Mouse (Mus musculus): ENCODE data around the gene Fam124a. TPM values are rescaled to one million over a fixed set of nuclear protein-coding genes. Genes with fewer than 3 reads are reported as not detected.
A peak's percentile ranks its signal among the peaks of the same experiment; 100 is the strongest.
"Not testable (repeated sequence)": the region's sequence is repeated elsewhere in the genome, so short reads cannot be mapped to it uniquely, and the experiment has no call there.

Fam124a gene
- polyA plus RNA-seq, 1 experiment from 2014 or later: 3.7 TPM

GRCm38 (mm10) chr14:62563679-62564078 is 8.1 kb downstream of the Fam124a start:
- Histone ChIP-seq H3K4me3 (replicated peaks; ENCODE audit: low read length) (no peak overlapping the region), H3K27me3 (ENCODE audit: control insufficient read depth, insufficient read depth, low read length) (no peaks in the 10 kb centered on the region), H3K9ac (ENCODE audit: low read length) (no peak overlapping the region), H3K4me1 (ENCODE audit: control insufficient read depth, insufficient read depth, low read length) (no peaks in the 10 kb centered on the region), H3K27ac (ENCODE audit: low read length) (no peak overlapping the region), H3K36me3 (ENCODE audit: control insufficient read depth, insufficient read depth, low read length) (no peaks in the 10 kb centered on the region), H3K4me2 (ENCODE audit: low read depth, low read length) (no peak overlapping the region), H3K9me3 (replicated peaks; ENCODE audit: control insufficient read depth, low read length) (no peaks in the 10 kb centered on the region)
- WGBS: 69% methylated on average over 7 of the region's 7 CpGs
- ATAC-seq (ENCODE audit: insufficient read depth, low FRiP score): no peak

GRCm38 (mm10) chr14:62566821-62567220 is 11.3 kb downstream of the Fam124a start, which contains the start of gene Gm4131:
Gm4131 (minus strand) TSS chr14:62566921.
- not testable (repeated sequence) for H3K9ac ChIP-seq (ENCODE audit: low read length)

DNA sequence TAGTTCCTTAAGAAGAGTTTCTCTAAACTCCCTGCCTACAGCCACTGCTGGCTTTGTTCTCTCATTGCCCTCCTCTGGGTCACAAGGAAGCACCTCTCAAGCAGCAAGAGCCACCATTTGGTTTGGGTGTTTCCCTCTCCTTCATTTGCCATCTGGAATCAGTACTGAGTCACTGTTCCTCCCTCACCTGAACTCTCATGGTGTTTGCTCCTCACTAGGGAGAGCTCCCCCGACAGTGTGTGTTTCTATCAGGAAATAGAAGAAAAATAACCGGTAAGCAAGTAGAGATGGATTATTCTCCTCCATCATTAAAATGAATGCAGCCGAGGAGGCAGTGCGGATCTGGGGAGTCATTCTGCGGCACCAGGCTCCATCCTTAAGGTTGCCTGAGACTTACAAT is 13.9 kb downstream of the Fam124a start:
- Histone ChIP-seq H3K4me2 (ENCODE audit: low read depth, low read length) (no peak overlapping the region), H3K9ac (ENCODE audit: low read length) (no peak overlapping the region), H3K27ac (ENCODE audit: low read length) (peak overlapping the region; percentile 73; the same call in 1 of the 2 replicates), H3K27me3 (ENCODE audit: control insufficient read depth, insufficient read depth, low read length) (no peaks in the 10 kb centered on the region), H3K36me3 (ENCODE audit: control insufficient read depth, insufficient read depth, low read length) (no peaks in the 10 kb centered on the region), H3K4me3 (replicated peaks; ENCODE audit: low read length) (no peak overlapping the region), H3K4me1 (ENCODE audit: control insufficient read depth, insufficient read depth, low read length) (peaks cover 9% of the 10 kb centered on the region), H3K9me3 (replicated peaks; ENCODE audit: control insufficient read depth, low read length) (no peaks in the 10 kb centered on the region)
- 81% methylated on average over 5 of the region's 5 CpGs for WGBS
- ATAC-seq (ENCODE audit: insufficient read depth, low FRiP score): no peak

More at GRCm38 (mm10) chr14:62566821-62567220, 11.3 kb downstream of the Fam124a start, which contains the start of gene Gm4131:
- 89% methylated on average over 9 of the region's 9 CpGs for WGBS
- not testable (repeated sequence) for H3K27me3 ChIP-seq (ENCODE audit: control insufficient read depth, insufficient read depth, low read length); H3K36me3 ChIP-seq (ENCODE audit: control insufficient read depth, insufficient read depth, low read length); H3K4me3 ChIP-seq (replicated peaks; ENCODE audit: low read length); H3K27ac ChIP-seq (ENCODE audit: low read length); H3K4me2 ChIP-seq (ENCODE audit: low read depth, low read length); H3K9me3 ChIP-seq (replicated peaks; ENCODE audit: control insufficient read depth, low read length); H3K4me1 ChIP-seq (ENCODE audit: control insufficient read depth, insufficient read depth, low read length); ATAC-seq (ENCODE audit: insufficient read depth, low FRiP score)

DNA sequence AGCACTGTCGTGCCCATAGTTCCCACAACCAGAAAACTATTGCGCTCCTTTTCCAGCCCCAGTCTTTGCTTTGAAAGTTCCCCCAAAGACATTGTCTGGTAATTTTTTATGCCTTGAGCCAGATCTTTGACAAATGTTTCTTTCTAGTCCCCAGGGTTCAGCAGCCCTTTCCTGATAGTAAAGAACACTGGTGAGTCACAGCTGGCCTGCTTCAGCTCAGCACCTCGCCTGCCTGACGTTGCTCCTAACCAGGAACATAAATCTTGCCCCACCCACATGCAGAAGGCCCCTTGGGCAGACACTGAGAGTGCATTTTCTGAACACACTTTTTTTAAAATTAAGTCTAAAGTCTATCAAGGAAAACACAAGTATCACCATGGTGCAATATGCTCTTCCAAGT is 14.8 kb downstream of the Fam124a start:
- Histone ChIP-seq H3K4me1 (ENCODE audit: control insufficient read depth, insufficient read depth, low read length) (peaks cover 9% of the 10 kb centered on the region), H3K9ac (ENCODE audit: low read length) (no peak overlapping the region), H3K9me3 (replicated peaks; ENCODE audit: control insufficient read depth, low read length) (no peaks in the 10 kb centered on the region), H3K27ac (ENCODE audit: low read length) (peak overlapping the region; percentile 73), H3K4me2 (ENCODE audit: low read depth, low read length) (peak overlapping the region; percentile 11; the same call in 1 of the 2 replicates), H3K36me3 (ENCODE audit: control insufficient read depth, insufficient read depth, low read length) (no peaks in the 10 kb centered on the region), H3K4me3 (replicated peaks; ENCODE audit: low read length) (no peak overlapping the region), H3K27me3 (ENCODE audit: control insufficient read depth, insufficient read depth, low read length) (no peaks in the 10 kb centered on the region)
- peak; percentile 72; the same call in 1 of the 2 replicates for ATAC-seq (ENCODE audit: insufficient read depth, low FRiP score)
- WGBS: 12% methylated on average over 4 of the region's 4 CpGs

DNA sequence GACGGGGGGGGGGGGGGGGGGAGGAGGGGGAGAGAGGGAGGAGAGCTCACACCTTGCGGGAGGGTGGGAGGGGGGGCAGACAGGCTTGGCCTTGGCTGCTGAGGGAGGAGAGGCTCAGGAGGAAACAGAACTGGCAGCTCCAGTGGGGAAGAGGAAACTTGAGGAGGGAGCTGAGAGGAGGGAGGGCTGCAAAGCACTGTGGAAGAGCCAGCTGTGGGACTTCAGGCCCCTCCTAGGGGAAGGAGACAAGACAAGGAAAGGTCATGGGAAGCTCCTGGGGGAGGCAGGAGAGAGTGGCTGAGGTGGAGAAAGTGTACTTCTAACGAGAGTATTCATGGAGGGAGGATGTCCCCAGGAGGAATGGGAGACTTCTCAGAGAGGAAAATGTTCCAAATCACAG is 17.9 kb downstream of the Fam124a start:
- WGBS: 0% methylated on average over 1 of the region's 3 CpGs
- no peaks in the 10 kb centered on the region for H3K36me3 ChIP-seq (ENCODE audit: control insufficient read depth, insufficient read depth, low read length)
- H3K27me3 ChIP-seq (ENCODE audit: control insufficient read depth, insufficient read depth, low read length): no peaks in the 10 kb centered on the region
- H3K9ac ChIP-seq (ENCODE audit: low read length): no peak overlapping the region
- no peak overlapping the region for H3K27ac ChIP-seq (ENCODE audit: low read length)
- H3K4me2 ChIP-seq (ENCODE audit: low read depth, low read length): no peak overlapping the region
- H3K4me1 ChIP-seq (ENCODE audit: control insufficient read depth, insufficient read depth, low read length): peaks cover 9% of the 10 kb centered on the region
- ATAC-seq (ENCODE audit: insufficient read depth, low FRiP score): no peak
- H3K4me3 ChIP-seq (replicated peaks; ENCODE audit: low read length): no peak overlapping the region
- no peaks in the 10 kb centered on the region for H3K9me3 ChIP-seq (replicated peaks; ENCODE audit: control insufficient read depth, low read length)

DNA sequence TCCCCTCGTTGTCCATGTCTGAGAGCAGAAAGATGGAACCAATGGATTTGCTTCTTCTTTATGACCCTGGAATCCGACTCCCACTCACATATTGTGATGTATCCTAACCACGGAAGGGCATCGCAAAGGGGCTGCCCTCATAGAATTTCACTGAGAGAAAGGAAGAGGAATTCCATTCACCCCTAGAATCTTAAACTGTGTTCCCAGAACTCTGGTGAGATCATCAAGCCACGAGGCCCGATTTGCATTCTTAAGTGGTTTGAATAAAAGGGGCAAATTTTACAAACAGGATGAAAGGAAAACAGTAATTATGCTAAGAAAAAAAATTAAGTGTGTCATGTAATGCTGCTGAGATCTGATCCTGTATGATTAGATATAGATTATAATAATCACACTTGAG is 19.4 kb downstream of the Fam124a start:
- 67% methylated on average over 6 of the region's 6 CpGs for WGBS
- no peak overlapping the region for H3K4me2 ChIP-seq (ENCODE audit: low read depth, low read length)
- H3K9me3 ChIP-seq (replicated peaks; ENCODE audit: control insufficient read depth, low read length): no peaks in the 10 kb centered on the region
- ATAC-seq (ENCODE audit: insufficient read depth, low FRiP score): no peak
- H3K27me3 ChIP-seq (ENCODE audit: control insufficient read depth, insufficient read depth, low read length): no peaks in the 10 kb centered on the region
- no peaks in the 10 kb centered on the region for H3K36me3 ChIP-seq (ENCODE audit: control insufficient read depth, insufficient read depth, low read length)
- H3K27ac ChIP-seq (ENCODE audit: low read length): no peak overlapping the region
- peaks cover 4% of the 10 kb centered on the region for H3K4me1 ChIP-seq (ENCODE audit: control insufficient read depth, insufficient read depth, low read length)
- H3K9ac ChIP-seq (ENCODE audit: low read length): no peak overlapping the region
- H3K4me3 ChIP-seq (replicated peaks; ENCODE audit: low read length): no peak overlapping the region

- 69% methylated on average over 8 of the region's 8 CpGs for WGBS
- Histone ChIP-seq H3K9ac (ENCODE audit: low read length) (no peak overlapping the region), H3K27ac (ENCODE audit: low read length) (no peak overlapping the region), H3K4me1 (ENCODE audit: control insufficient read depth, insufficient read depth, low read length) (no peaks in the 10 kb centered on the region), H3K27me3 (ENCODE audit: control insufficient read depth, insufficient read depth, low read length) (no peaks in the 10 kb centered on the region), H3K4me3 (replicated peaks; ENCODE audit: low read length) (no peak overlapping the region), H3K4me2 (ENCODE audit: low read depth, low read length) (no peak overlapping the region), H3K9me3 (replicated peaks; ENCODE audit: control insufficient read depth, low read length) (no peaks in the 10 kb centered on the region), H3K36me3 (ENCODE audit: control insufficient read depth, insufficient read depth, low read length) (no peaks in the 10 kb centered on the region)
- ATAC-seq (ENCODE audit: insufficient read depth, low FRiP score): no peak
Measured at GRCm38 (mm10) chr14:62575862-62576261, 20.3 kb downstream of the Fam124a start.

DNA sequence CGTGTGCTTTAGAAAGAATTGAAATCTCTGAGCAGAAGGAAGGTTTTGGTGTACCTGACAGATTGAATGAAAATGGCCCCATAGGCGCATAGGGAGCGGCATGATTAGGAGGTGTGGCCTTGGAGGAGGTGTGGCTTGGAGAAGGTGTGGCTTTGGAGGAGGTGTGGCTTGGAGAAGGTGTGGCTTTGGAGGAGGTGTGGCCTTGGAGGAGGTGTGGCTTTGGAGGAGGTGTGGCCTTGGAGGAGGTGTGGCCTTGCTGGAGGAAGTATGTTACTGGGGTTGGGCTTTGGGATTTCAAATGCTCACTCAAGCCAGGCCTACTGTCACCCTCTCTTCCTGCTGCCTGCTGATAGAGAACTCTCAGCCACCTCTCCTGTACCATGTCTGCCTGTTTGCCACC is 25.4 kb downstream of the Fam124a start:
- 87% methylated on average over 3 of the region's 3 CpGs for WGBS

DNA sequence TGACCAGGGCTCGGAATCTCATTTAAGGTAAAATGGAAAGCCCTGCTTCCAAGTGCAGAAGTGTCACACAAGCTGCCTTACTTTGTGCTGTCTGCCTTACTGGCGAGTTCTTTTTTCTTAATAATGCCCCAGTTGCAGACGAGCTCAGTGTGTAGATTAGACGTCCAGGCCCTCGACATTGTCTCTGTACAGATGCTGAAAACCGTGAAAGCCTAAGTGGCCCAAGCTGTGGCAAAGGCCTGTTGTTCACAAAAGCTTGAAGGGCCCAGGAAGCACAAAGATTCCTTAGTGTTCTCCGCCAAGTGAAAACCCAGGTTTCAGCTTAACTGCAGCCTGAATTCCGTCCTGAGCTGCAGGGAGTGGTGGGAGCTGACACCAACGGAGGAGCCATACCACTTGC is 26.2 kb downstream of the Fam124a start:
- Histone ChIP-seq H3K27ac (ENCODE audit: low read length) (no peak overlapping the region), H3K4me2 (ENCODE audit: low read depth, low read length) (no peak overlapping the region), H3K4me1 (ENCODE audit: control insufficient read depth, insufficient read depth, low read length) (no peaks in the 10 kb centered on the region), H3K4me3 (replicated peaks; ENCODE audit: low read length) (no peak overlapping the region), H3K36me3 (ENCODE audit: control insufficient read depth, insufficient read depth, low read length) (no peaks in the 10 kb centered on the region), H3K9ac (ENCODE audit: low read length) (no peak overlapping the region), H3K27me3 (ENCODE audit: control insufficient read depth, insufficient read depth, low read length) (no peaks in the 10 kb centered on the region), H3K9me3 (replicated peaks; ENCODE audit: control insufficient read depth, low read length) (no peaks in the 10 kb centered on the region)
- ATAC-seq (ENCODE audit: insufficient read depth, low FRiP score): no peak
- WGBS: 83% methylated on average over 9 of the region's 9 CpGs

More for the DNA sequence above, 25.4 kb downstream of the Fam124a start:
- Histone ChIP-seq H3K4me3 (replicated peaks; ENCODE audit: low read length) (no peak overlapping the region), H3K27ac (ENCODE audit: low read length) (no peak overlapping the region), H3K36me3 (ENCODE audit: control insufficient read depth, insufficient read depth, low read length) (no peaks in the 10 kb centered on the region), H3K9ac (ENCODE audit: low read length) (no peak overlapping the region), H3K4me2 (ENCODE audit: low read depth, low read length) (no peak overlapping the region), H3K9me3 (replicated peaks; ENCODE audit: control insufficient read depth, low read length) (no peaks in the 10 kb centered on the region), H3K27me3 (ENCODE audit: control insufficient read depth, insufficient read depth, low read length) (no peaks in the 10 kb centered on the region), H3K4me1 (ENCODE audit: control insufficient read depth, insufficient read depth, low read length) (no peaks in the 10 kb centered on the region)
- no peak for ATAC-seq (ENCODE audit: insufficient read depth, low FRiP score)

DNA sequence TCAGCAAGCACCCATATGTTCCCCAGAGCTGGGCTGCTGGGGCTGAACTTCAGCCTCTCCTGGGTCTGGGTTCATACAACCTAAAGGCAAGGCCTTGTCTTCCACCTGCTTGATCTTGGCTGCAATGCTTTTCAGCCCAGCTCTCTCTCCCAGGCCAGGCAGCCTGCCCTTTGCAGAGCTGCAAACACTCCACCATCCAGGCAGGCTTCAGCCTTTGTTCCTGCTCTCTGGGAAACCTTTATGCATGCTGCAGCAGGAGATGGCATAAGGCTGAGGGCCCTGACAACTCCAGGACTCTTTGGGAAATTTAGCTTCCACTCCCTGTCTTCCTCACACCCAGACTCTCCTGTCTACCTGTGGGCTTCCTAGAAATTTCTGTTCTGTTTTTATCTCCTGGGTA is 29.1 kb downstream of the Fam124a start:
- Histone ChIP-seq H3K9me3 (replicated peaks; ENCODE audit: control insufficient read depth, low read length) (no peaks in the 10 kb centered on the region), H3K27me3 (ENCODE audit: control insufficient read depth, insufficient read depth, low read length) (no peaks in the 10 kb centered on the region), H3K4me3 (replicated peaks; ENCODE audit: low read length) (no peak overlapping the region), H3K4me2 (ENCODE audit: low read depth, low read length) (no peak overlapping the region), H3K4me1 (ENCODE audit: control insufficient read depth, insufficient read depth, low read length) (no peaks in the 10 kb centered on the region), H3K36me3 (ENCODE audit: control insufficient read depth, insufficient read depth, low read length) (no peaks in the 10 kb centered on the region), H3K9ac (ENCODE audit: low read length) (no peak overlapping the region), H3K27ac (ENCODE audit: low read length) (no peak overlapping the region)
- ATAC-seq (ENCODE audit: insufficient read depth, low FRiP score): no peak

Data from stomach, embryonic 16.5 days (tissue).